Mouse (Mus musculus) embryonic facial prominence, embryonic 11.5 days (tissue): ENCODE measurements at regions not wholly inside any gene's neighbourhood (a gene's known extent, or its start where the extent isn't known, plus 50 kb on each side); places are given as distances from the start of the nearest gene placed in this dataset.

Experiments used
- ATAC-seq: fragments of 200-750 bp; cut with Nextera tagmentation; replicated peaks from 2 replicates; pipeline ENCODE4 v1.8.0; 2017; ENCODE audit warnings: low read depth; ENCODE audit not compliant: insufficient number of reproducible peaks, low FRiP score, low TSS enrichment
- DNase-seq: peaks from one replicate; pipeline ENCODE4 v3.0.0-alpha.2; 2015; ENCODE audit warnings: low spot score
- H3K27ac ChIP-seq: fragments of 300-500 bp; sonication (generic); replicated peaks from 2 replicates; pipeline ENCODE4 v1.5.1; 2014; ENCODE audit warnings: mild to moderate bottlenecking, low read depth, low read length, control low read depth
- H3K27me3 ChIP-seq: fragments of 300-500 bp; sonication (generic); 2 replicates; pipeline ENCODE4 v1.6.1; 2014; ENCODE audit warnings: mild to moderate bottlenecking, low read length, moderate library complexity, mixed read lengths; ENCODE audit not compliant: control insufficient read depth, insufficient read depth
- H3K36me3 ChIP-seq: fragments of 300-500 bp; sonication (generic); replicated peaks from 2 replicates; pipeline ENCODE4 v1.6.1; 2014; ENCODE audit warnings: low read depth, mild to moderate bottlenecking, low read length, moderate library complexity, mixed read lengths; ENCODE audit not compliant: control insufficient read depth, insufficient read depth
- H3K4me1 ChIP-seq: fragments of 300-500 bp; sonication (generic); 2 replicates; pipeline ENCODE4 v1.6.1; 2014; ENCODE audit warnings: low read length, mixed read lengths; ENCODE audit not compliant: control insufficient read depth, insufficient read depth
- H3K4me2 ChIP-seq: fragments of 300-500 bp; sonication (generic); 2 replicates; pipeline ENCODE4 v1.6.1; 2014; ENCODE audit warnings: low read depth, mild to moderate bottlenecking, control low read depth, low read length, moderate library complexity
- H3K4me3 ChIP-seq: fragments of 300-500 bp; sonication (generic); 2 replicates; pipeline ENCODE4 v1.5.1; 2014; ENCODE audit warnings: low read depth, low read length, control low read depth
- H3K9ac ChIP-seq: fragments of 300-500 bp; sonication (generic); replicated peaks from 2 replicates; pipeline ENCODE4 v1.6.1; 2014; ENCODE audit warnings: mild to moderate bottlenecking, control low read depth, low read length
- H3K9me3 ChIP-seq: fragments of 300-500 bp; sonication (generic); replicated peaks from 2 replicates; pipeline ENCODE4 v1.6.1; 2016; ENCODE audit warnings: mild to moderate bottlenecking, low read length, inconsistent platforms, mixed read lengths; ENCODE audit not compliant: control insufficient read depth
- WGBS: fragments of 180-500 bp; shearing (Covaris S2); extraction: QIAGEN DNeasy Blood & Tissue Kit; methylation state at CpG from one replicate; pipeline ENCODE4 v1.1.7; 2014; 5-methylcytosine and 5-hydroxymethylcytosine counted together

- no peaks in the 10 kb centered on the region; the same call in 1 of the 2 replicates for H3K27me3 ChIP-seq
These were observed 227.5 kb downstream of the Uaca start for GRCm38 (mm10) chr9:61021810-61022209.

GRCm38 (mm10) chr9:61022371-61023026 is 228.2 kb downstream of the Uaca start:
- DNase-seq (no peak), ATAC-seq (no peak)
- no peaks in the 10 kb centered on the region; the same call in 1 of the 2 replicates for H3K27me3 ChIP-seq
- H3K4me2 ChIP-seq: no peak overlapping the region
- WGBS: 74% methylated on average over 6 of the region's 6 CpGs
- no peak overlapping the region for H3K4me3 ChIP-seq
- no peak overlapping the region for H3K9ac ChIP-seq
- H3K27ac ChIP-seq: no peak overlapping the region
- no peaks in the 10 kb centered on the region for H3K9me3 ChIP-seq
- no peaks in the 10 kb centered on the region for H3K4me1 ChIP-seq
- H3K36me3 ChIP-seq: no peaks in the 10 kb centered on the region

More at GRCm38 (mm10) chr9:61021810-61022209, 227.5 kb downstream of the Uaca start:
- Histone ChIP-seq H3K4me3 (no peak overlapping the region), H3K4me1 (no peaks in the 10 kb centered on the region), H3K4me2 (no peak overlapping the region), H3K9me3 (no peaks in the 10 kb centered on the region), H3K9ac (no peak overlapping the region), H3K27ac (no peak overlapping the region), H3K36me3 (no peaks in the 10 kb centered on the region)
- ATAC-seq: no peak
- 80% methylated on average over 5 of the region's 5 CpGs for WGBS
- DNase-seq: no peak

- 90% methylated on average over 6 of the region's 6 CpGs for WGBS
- Histone ChIP-seq H3K27me3 (no peaks in the 10 kb centered on the region), H3K27ac (no peak overlapping the region), H3K4me2 (no peak overlapping the region), H3K36me3 (no peaks in the 10 kb centered on the region), H3K9me3 (no peaks in the 10 kb centered on the region), H3K9ac (no peak overlapping the region), H3K4me1 (no peaks in the 10 kb centered on the region), H3K4me3 (no peak overlapping the region)
- DNase-seq: no peak
- ATAC-seq: no peak
These were observed 231.0 kb downstream of the Uaca start for GRCm38 (mm10) chr9:61025341-61025740.

- DNase-seq: no peak
- no peaks in the 10 kb centered on the region for H3K9me3 ChIP-seq
- H3K4me2 ChIP-seq: no peak overlapping the region
- H3K4me1 ChIP-seq: no peaks in the 10 kb centered on the region
- H3K4me3 ChIP-seq: no peak overlapping the region
- no peak overlapping the region for H3K9ac ChIP-seq
- no peaks in the 10 kb centered on the region for H3K36me3 ChIP-seq
- H3K27ac ChIP-seq: no peak overlapping the region
- no peaks in the 10 kb centered on the region for H3K27me3 ChIP-seq
- 74% methylated on average over 12 of the region's 12 CpGs for WGBS
- no peak for ATAC-seq
These were observed 234.5 kb downstream of the Uaca start for GRCm38 (mm10) chr9:61028775-61029401.

GRCm38 (mm10) chr9:61031699-61032447 is 237.5 kb downstream of the Uaca start:
- Histone ChIP-seq H3K36me3 (no peaks in the 10 kb centered on the region), H3K9ac (no peak overlapping the region), H3K4me1 (no peaks in the 10 kb centered on the region), H3K9me3 (no peaks in the 10 kb centered on the region), H3K27me3 (no peaks in the 10 kb centered on the region), H3K27ac (no peak overlapping the region), H3K4me2 (no peak overlapping the region; the same call in 1 of the 2 replicates), H3K4me3 (no peak overlapping the region)
- WGBS: 78% methylated on average over 26 of the region's 26 CpGs
- ATAC-seq: no peak
- no peak for DNase-seq

- Histone ChIP-seq H3K4me1 (no peaks in the 10 kb centered on the region), H3K9me3 (no peaks in the 10 kb centered on the region), H3K36me3 (no peaks in the 10 kb centered on the region), H3K27me3 (no peaks in the 10 kb centered on the region), H3K27ac (no peak overlapping the region), H3K4me3 (no peak overlapping the region), H3K9ac (no peak overlapping the region), H3K4me2 (no peak overlapping the region)
- DNase-seq (no peak), ATAC-seq (no peak)
- WGBS: 81% methylated on average over 23 of the region's 23 CpGs
These were observed 238.4 kb downstream of the Uaca start for GRCm38 (mm10) chr9:61032448-61033433.

GRCm38 (mm10) chr9:61033593-61033992 is 239.3 kb downstream of the Uaca start:
- H3K27me3 ChIP-seq: no peaks in the 10 kb centered on the region
- DNase-seq (no peak), ATAC-seq (no peak)
- no peak overlapping the region for H3K9ac ChIP-seq
- H3K4me1 ChIP-seq: no peaks in the 10 kb centered on the region
- no peak overlapping the region for H3K27ac ChIP-seq
- no peak overlapping the region for H3K4me2 ChIP-seq
- no peaks in the 10 kb centered on the region for H3K36me3 ChIP-seq
- WGBS: 68% methylated on average over 9 of the region's 9 CpGs
- H3K4me3 ChIP-seq: no peak overlapping the region
- H3K9me3 ChIP-seq: no peaks in the 10 kb centered on the region
